Mouse (Mus musculus) thymus, adult 2 months (tissue): ENCODE results near the gene Setd1b.

Source experiments
- CTCF ChIP-seq: fragments of 200-500 bp; IDR thresholded peaks from 2 replicates; pipeline ENCODE4 v1.5.1; 2012; ENCODE audit warnings: mild to moderate bottlenecking, control low read depth, low read length, moderate library complexity, borderline replicate concordance; ENCODE audit not compliant: control insufficient read depth, poor library complexity, insufficient read depth; ENCODE audit errors: extremely low read depth
- POLR2A ChIP-seq: fragments of 200-500 bp; IDR thresholded peaks from 2 replicates; pipeline ENCODE4 v1.6.1; 2012; ENCODE audit warnings: mild to moderate bottlenecking, low read length, control low read depth, moderate library complexity; ENCODE audit not compliant: control insufficient read depth, poor library complexity, insufficient read depth; ENCODE audit errors: extremely low read depth

GRCm38 (mm10) chr5:123109452-123110203 is 32.4 kb upstream of the Setd1b start:
- TF ChIP-seq CTCF (no peak), POLR2A (no peak)
